Mouse (Mus musculus) bone marrow, adult 2 months (tissue): ENCODE measurements around the gene Gm9821. TPM values are rescaled to one million over a fixed set of nuclear protein-coding genes. Genes with fewer than 3 reads are reported as not detected.

Experiments
- H3K27ac ChIP-seq: fragments of 200-500 bp; 2 replicates; pipeline ENCODE4 v1.5.1; 2012; ENCODE audit warnings: low read depth, mild to moderate bottlenecking, control low read depth, inconsistent platforms, low read length; ENCODE audit not compliant: control insufficient read depth, poor library complexity, insufficient read depth
- H3K4me1 ChIP-seq: fragments of 200-500 bp; 2 replicates; pipeline ENCODE4 v1.6.1; 2011; ENCODE audit warnings: low read length; ENCODE audit not compliant: control insufficient read depth, insufficient read depth
- H3K4me3 ChIP-seq: fragments of 200-500 bp; replicated peaks from 2 replicates; pipeline ENCODE3; 2011; ENCODE audit warnings: mild to moderate bottlenecking, low read depth, low read length, control low read depth; ENCODE audit not compliant: control insufficient read depth
- CTCF ChIP-seq: fragments of 200-500 bp; IDR thresholded peaks from 2 replicates; pipeline ENCODE4 v1.5.1; 2011; ENCODE audit warnings: low read length, control low read depth; ENCODE audit not compliant: control insufficient read depth, insufficient read depth
- POLR2A ChIP-seq: fragments of 200-500 bp; IDR thresholded peaks from 2 replicates; pipeline ENCODE4 v1.6.1; 2011; ENCODE audit warnings: low read depth, mild to moderate bottlenecking, control low read depth, low read length, borderline replicate concordance; ENCODE audit not compliant: control insufficient read depth
- WGBS: fragments of 180-500 bp; shearing (Covaris S2); methylation state at CpG from one replicate; pipeline ENCODE4 v1.1.7; 2018; 5-methylcytosine and 5-hydroxymethylcytosine counted together
- polyA plus RNA-seq: library from polyadenylated mRNA; stranded (reverse); fragments of >200 nt; gene quantifications from 2 replicates; pipeline ENCODE4 v1.2.4, GENCODE M21; 2011; ENCODE audit warnings: low replicate concordance; ENCODE audit not compliant: missing spikeins, insufficient read depth, insufficient read length

The Gm9821 gene
- polyA plus RNA-seq, 1 experiment: not detected

DNA sequence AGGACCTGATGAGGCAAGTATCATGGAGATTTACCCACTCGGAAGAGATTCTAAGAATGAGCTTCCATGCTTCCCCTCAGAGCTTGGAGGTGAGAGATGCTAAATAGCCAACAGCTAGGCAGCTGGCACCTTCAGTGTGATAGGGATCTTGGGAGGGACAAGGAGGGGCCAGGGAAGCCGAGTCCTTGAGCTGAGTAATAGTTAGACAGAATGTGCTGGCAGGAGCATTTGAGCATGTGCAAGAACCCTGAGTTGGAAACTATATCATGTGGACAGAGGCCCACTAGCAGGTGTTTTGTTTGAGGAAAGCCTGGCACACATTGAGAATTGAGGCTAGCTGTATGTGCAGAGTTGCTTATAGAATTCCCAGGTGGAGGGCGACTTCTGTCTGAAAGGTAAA, 32.9 kb upstream of the Gm9821 start:
- Histone ChIP-seq H3K27ac (no peak overlapping the region), H3K4me1 (no peaks in the 10 kb centered on the region), H3K4me3 (no peak overlapping the region)
- no peak for TF ChIP-seq POLR2A
- no peak for TF ChIP-seq CTCF
- 62% methylated on average over 3 of the region's 3 CpGs for WGBS

DNA sequence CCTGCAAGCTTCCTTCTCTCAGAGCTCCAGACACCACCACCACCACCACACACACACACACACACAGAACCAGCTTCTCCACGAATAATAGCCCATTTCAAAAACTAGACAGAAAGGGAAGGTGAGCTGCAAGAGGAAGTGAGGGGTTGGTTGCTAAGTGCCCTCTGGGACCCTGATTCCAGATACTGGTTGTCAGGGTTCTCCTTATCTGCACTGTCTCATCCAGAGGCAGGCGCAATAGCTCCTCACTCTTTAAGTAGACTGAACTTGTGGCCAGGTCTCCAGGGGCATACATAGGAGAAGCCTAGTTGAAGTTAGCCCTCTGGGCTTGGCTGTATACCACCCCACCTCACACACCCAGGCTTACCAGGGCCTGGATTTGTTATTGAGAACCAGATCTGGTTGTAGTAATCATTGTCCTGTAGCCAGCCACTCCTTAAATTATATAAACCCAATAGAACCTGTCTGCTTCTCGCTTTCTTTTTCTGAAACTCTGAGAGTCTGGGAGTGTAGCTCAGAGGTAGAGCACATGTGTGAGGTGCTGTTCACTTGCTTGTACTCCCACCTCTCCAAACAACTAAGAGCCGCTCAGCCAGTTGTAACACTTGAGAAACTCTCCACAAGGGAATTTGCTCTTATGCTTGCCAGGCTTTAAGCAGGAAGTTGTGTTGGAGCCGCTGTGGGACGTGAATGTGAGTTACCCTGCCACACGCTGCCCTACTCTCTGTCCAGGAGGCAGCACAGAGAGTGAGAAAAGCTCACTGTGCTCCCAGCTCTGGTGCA, 32.0 kb upstream of the Gm9821 start:
- 69% methylated on average over 7 of the region's 7 CpGs for WGBS
- no peak for TF ChIP-seq CTCF
- no peak for TF ChIP-seq POLR2A
- Histone ChIP-seq H3K4me3 (no peak overlapping the region), H3K27ac (no peak overlapping the region), H3K4me1 (no peaks in the 10 kb centered on the region)

DNA sequence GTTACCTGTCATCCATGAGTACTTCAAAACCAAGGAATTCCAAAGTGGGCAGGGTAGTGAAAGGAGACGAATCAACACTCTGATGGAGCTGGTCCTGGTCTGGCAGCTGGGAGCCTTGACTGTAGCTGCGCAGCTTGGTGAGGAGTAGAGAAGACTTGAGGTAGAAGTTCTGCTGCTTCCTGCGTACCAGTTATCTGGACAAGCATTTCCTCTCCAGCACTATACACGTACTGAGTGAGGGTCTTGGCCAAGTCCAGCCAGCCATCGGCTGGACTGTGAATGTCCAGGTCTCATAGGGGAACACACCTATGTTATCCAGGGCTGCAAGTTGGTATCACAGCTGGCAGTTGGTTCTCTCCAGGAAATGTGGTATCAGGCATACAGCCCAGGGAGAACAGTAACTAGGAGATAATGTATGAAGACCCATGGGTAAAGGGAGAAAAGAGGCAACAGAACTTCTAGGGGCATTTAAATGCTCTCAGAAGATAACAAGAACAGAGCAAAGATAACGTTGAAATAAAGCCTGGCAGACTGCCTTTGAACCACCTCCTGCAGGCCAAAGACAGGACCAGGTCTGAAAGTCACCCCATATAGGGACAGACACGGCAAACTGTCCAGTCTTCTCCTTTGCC, 29.0 kb upstream of the Gm9821 start:
- Histone ChIP-seq H3K27ac (no peak overlapping the region), H3K4me1 (no peaks in the 10 kb centered on the region), H3K4me3 (no peak overlapping the region)
- WGBS: 62% methylated on average over 7 of the region's 7 CpGs
- TF ChIP-seq POLR2A: no peak
- TF ChIP-seq CTCF: no peak

DNA sequence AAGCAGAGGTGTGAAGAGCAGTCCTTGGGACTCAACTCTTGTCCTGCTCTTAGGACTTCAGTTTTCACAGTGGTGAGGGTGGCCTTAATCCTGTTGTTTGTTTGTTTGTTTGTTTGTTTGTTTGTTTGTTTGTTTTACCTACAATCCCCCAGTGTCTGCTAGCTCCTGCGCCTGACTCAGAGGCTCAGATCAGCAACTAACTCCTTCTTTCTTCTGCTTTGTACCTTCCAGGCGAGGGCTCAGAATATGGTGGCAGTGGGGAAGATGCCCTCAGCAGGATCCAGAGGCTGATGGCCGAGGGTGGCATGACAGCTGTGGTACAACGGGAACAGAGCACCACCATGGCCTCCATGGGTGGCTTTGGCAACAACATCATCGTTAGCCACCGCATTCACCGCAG, 28.4 kb upstream of the Gm9821 start:
- no peak overlapping the region for H3K4me3 ChIP-seq
- H3K4me1 ChIP-seq: no peaks in the 10 kb centered on the region
- no peak overlapping the region for H3K27ac ChIP-seq
- 81% methylated on average over 7 of the region's 7 CpGs for WGBS
- TF ChIP-seq CTCF (no peak), POLR2A (no peak)

DNA sequence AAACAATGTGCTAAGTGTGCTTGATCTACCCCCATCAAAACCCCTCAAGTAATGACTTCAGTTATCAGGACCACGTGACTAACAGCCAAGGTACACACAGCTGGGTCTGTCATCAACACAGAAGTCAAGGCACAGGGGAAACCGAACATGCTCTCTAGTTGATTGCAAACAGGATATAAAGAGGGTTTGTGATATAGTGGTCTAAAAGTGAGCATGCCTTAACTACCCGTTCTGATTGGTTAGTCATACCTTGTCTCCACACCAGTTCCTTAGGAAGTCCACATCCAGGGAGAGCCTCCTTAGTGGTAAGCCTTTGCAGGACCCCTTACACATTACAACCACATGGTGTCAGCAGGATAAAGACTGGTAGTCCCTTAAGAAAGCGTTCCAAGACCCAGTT, 25.4 kb upstream of the Gm9821 start:
- TF ChIP-seq POLR2A (no peak), CTCF (no peak)
- Histone ChIP-seq H3K4me3 (no peak overlapping the region), H3K27ac (no peak overlapping the region), H3K4me1 (peaks cover 3% of the 10 kb centered on the region; the same call in 1 of the 2 replicates)
- 59% methylated on average over 4 of the region's 4 CpGs for WGBS

DNA sequence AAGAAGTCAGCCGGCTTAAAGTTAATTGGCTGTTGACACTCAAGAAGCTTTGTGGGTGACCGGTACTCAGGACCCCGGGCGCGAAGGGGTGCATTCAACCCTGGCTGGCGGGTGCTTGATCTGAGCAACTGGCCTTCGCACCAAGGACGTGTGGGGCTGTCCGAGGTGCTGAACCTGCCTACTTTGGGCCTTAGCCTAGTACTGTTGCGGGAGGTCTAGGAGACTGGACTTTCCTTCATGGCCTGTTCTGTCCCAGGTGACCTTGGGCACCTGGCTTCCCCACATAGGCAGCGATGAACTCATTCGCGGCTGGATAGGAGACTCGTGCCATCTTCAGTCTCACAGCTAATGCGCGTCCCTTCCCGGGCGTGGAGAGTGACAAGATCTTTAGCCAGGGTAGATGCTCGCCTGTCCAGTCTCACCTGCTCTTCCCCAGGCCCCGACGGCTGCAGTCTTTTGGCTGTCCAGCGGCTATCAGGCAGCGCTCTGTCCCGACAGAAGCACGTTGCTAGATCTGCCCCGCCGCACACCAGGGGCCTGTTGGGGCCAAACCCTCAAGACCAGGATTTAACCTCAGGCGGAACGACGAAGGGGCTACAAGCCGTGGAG, 24.2 kb upstream of the Gm9821 start:
- 6% methylated on average over 31 of the region's 31 CpGs for WGBS
- no peak overlapping the region for H3K4me3 ChIP-seq

DNA sequence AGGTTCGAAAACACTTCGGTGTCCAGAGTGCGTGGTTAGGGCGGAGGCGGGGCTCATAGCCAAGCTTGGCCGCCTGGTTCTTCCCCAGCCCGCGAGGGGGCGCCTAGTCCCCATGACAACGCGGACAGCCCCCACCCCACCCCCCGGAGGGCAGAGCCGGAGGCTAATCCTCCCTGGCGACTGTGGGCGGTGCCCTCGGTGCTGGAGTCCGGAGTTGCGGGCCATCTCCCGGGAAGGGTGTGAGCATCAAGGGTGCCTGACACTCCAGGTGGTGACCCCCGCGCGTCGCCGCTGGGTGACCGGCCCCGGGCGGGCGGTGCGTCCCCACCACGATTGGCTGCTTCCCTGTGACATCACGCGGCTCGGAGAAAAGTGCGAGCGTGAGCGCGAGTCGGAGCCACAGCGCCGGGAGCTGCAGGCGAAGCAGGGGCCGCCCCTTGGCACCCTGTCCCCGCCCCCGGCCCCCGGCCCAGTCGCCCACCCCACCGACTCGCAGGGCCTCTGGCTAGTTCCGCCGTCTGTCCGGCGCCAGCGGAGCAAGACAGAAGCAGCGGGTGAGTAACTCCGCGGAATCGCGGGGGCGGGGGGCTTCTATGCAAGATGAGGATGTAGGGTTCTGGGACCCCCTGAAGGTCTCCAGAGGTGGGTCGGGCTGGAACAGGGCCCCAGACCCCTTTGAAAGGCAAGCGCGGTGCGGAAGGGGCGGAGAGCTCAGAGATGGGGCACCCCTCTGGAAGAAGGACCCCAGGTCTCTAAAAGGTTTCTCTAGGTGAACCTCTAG, 23.5 kb upstream of the Gm9821 start:
- peaks cover 3% of the 10 kb centered on the region; the same call in 1 of the 2 replicates for H3K4me1 ChIP-seq
- WGBS: 2% methylated on average over 64 of the region's 64 CpGs
- TF ChIP-seq POLR2A: no peak
- peak; percentile 46; the same call in 1 of the 2 replicates for TF ChIP-seq CTCF
- no peak overlapping the region for H3K27ac ChIP-seq
- peak overlapping the region; percentile 30 for H3K4me3 ChIP-seq

More for the DNA sequence above, 24.2 kb upstream of the Gm9821 start:
- H3K27ac ChIP-seq: no peak overlapping the region
- TF ChIP-seq POLR2A (no peak), CTCF (no peak)
- peaks cover 3% of the 10 kb centered on the region; the same call in 1 of the 2 replicates for H3K4me1 ChIP-seq

DNA sequence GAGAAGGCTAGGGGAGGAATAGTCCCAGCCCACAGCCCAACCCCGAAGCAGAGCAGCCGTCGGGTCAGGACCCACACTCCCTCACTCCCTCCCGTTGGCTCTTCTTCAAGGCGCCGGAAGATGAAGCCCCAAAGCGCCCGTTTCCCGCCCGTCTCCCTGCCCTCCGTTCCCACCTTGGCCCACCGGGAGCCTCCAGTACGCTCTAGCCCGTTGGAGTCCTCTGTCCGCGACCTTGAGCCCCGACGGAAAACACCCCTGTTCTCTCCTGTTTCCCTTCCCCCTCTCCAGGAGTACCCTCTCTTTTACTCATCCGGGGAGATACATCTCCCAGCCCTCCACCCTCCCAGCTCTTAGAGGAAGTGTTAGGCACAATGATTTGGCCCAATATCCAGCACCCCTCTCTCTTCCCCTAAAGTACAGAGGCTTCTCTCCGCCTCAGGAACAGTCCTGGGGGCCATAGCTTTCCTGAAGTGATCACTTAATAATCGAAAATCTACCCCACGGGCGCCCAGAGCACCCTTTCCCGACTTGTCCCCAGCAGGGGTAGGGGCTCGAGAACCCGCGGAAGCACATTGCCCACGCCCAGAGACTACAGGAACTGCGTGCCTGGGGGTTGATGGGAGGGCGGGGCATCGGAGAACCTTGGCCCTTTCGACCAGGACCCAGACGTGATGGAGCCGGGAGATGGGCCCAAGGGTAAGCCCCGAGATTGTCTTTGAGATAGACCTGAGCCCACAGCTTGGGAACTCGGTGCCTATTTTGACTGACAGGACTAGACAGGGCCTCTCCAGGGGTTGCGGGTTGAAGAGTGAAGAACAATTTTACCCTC, 22.7 kb upstream of the Gm9821 start:
- TF ChIP-seq CTCF: no peak
- TF ChIP-seq POLR2A: no peak
- Histone ChIP-seq H3K27ac (no peak overlapping the region), H3K4me1 (peaks cover 5% of the 10 kb centered on the region; the same call in 1 of the 2 replicates), H3K4me3 (no peak overlapping the region)
- 6% methylated on average over 37 of the region's 37 CpGs for WGBS
